Mouse (Mus musculus) intestine, embryonic 14.5 days (tissue): ENCODE measurements around the gene Gas2l3. TPM values are rescaled to one million over a fixed set of nuclear protein-coding genes. Genes with fewer than 3 reads are reported as not detected.

Source experiments
- ATAC-seq: fragments of 200-750 bp; cut with Nextera tagmentation; replicated peaks from 2 replicates; pipeline ENCODE4 v1.8.0; 2017; ENCODE audit warnings: low read depth, moderate number of reproducible peaks, moderate TSS enrichment, moderate library complexity; ENCODE audit not compliant: low FRiP score, low TSS enrichment
- DNase-seq: peaks from one replicate; pipeline ENCODE4 v3.0.0-alpha.2; 2018; ENCODE audit warnings: low spot score
- H3K27ac ChIP-seq: fragments of 300-500 bp; sonication (generic); 2 replicates; pipeline ENCODE4 v1.5.1; 2014; ENCODE audit warnings: low read depth, mild to moderate bottlenecking, control low read depth
- H3K27me3 ChIP-seq: fragments of 300-500 bp; sonication (generic); replicated peaks from 2 replicates; pipeline ENCODE4 v1.6.1; 2014; ENCODE audit warnings: low read length, control low read depth; ENCODE audit not compliant: control insufficient read depth, insufficient read depth
- H3K36me3 ChIP-seq: fragments of 300-500 bp; sonication (generic); 2 replicates; pipeline ENCODE4 v1.6.1; 2014; ENCODE audit warnings: low read length, control low read depth; ENCODE audit not compliant: control insufficient read depth, insufficient read depth
- H3K4me1 ChIP-seq: fragments of 300-500 bp; sonication (generic); replicated peaks from 2 replicates; pipeline ENCODE4 v1.6.1; 2014; ENCODE audit warnings: low read length, control low read depth, mixed read lengths; ENCODE audit not compliant: control insufficient read depth, insufficient read depth
- H3K4me2 ChIP-seq: fragments of 300-500 bp; sonication (generic); 2 replicates; pipeline ENCODE4 v1.6.1; 2014; ENCODE audit warnings: low read length
- H3K4me3 ChIP-seq: fragments of 300-500 bp; sonication (generic); 2 replicates; pipeline ENCODE4 v1.5.1; 2014; ENCODE audit warnings: low read depth, low read length, control low read depth, mixed read lengths
- H3K9ac ChIP-seq: fragments of 300-500 bp; sonication (generic); 2 replicates; pipeline ENCODE4 v1.6.1; 2014; ENCODE audit warnings: mild to moderate bottlenecking, low read length
- H3K9me3 ChIP-seq: fragments of 300-500 bp; sonication (generic); 2 replicates; pipeline ENCODE4 v1.6.1; 2016; ENCODE audit warnings: low read length, control low read depth; ENCODE audit not compliant: control insufficient read depth
- WGBS: fragments of 180-500 bp; shearing (Covaris S2); extraction: QIAGEN DNeasy Blood & Tissue Kit; methylation state at CpG from one replicate; pipeline ENCODE4 v1.1.7; 2014; 5-methylcytosine and 5-hydroxymethylcytosine counted together
- polyA plus RNA-seq: library from polyadenylated mRNA; unstranded; fragments of >200 nt; fragmentation: Nextera tagmentation; extraction: Ambion mirVana; gene quantifications from 2 replicates; pipeline ENCODE4 v1.2.1, GENCODE M21; 2014

Gene Gas2l3
- polyA plus RNA-seq, 1 experiment from 2014 or later: 22.3 TPM

- Histone ChIP-seq H3K36me3 (no peaks in the 10 kb centered on the region), H3K4me1 (no peaks in the 10 kb centered on the region), H3K9ac (no peak overlapping the region), H3K27ac (no peak overlapping the region), H3K9me3 (0 out of 2 replicates have a peak, but pooled peaks cover 3% of the 10 kb centered on the region), H3K4me2 (no peak overlapping the region), H3K4me3 (no peak overlapping the region), H3K27me3 (no peaks in the 10 kb centered on the region)
- DNase-seq (peak; percentile 61), ATAC-seq (no peak)
- WGBS: 5% methylated on average over 7 of the region's 7 CpGs
Observed at GRCm38 (mm10) chr10:89395823-89396222, 47.9 kb downstream of the Gas2l3 start.

GRCm38 (mm10) chr10:89395321-89395720, 48.4 kb downstream of the Gas2l3 start:
- Histone ChIP-seq H3K27me3 (no peaks in the 10 kb centered on the region), H3K4me2 (no peak overlapping the region), H3K9ac (no peak overlapping the region), H3K36me3 (no peaks in the 10 kb centered on the region), H3K4me3 (no peak overlapping the region), H3K27ac (no peak overlapping the region), H3K9me3 (no peaks in the 10 kb centered on the region), H3K4me1 (no peaks in the 10 kb centered on the region)
- DNase-seq: no peak
- 37% methylated on average over 7 of the region's 7 CpGs for WGBS
- ATAC-seq: no peak

- no peak overlapping the region for H3K9ac ChIP-seq
- H3K4me2 ChIP-seq: no peak overlapping the region
- no peak overlapping the region for H3K4me3 ChIP-seq
- H3K36me3 ChIP-seq: no peaks in the 10 kb centered on the region
- no peak overlapping the region for H3K27ac ChIP-seq
- no peaks in the 10 kb centered on the region for H3K27me3 ChIP-seq
- no peak for ATAC-seq
- H3K4me1 ChIP-seq: no peaks in the 10 kb centered on the region
- no peak for DNase-seq
- WGBS: 44% methylated on average over 4 of the region's 4 CpGs
- H3K9me3 ChIP-seq: no peaks in the 10 kb centered on the region
Observed at GRCm38 (mm10) chr10:89392687-89393086, 51.1 kb downstream of the Gas2l3 start.

- no peaks in the 10 kb centered on the region for H3K9me3 ChIP-seq
- 88% methylated on average over 4 of the region's 4 CpGs for WGBS
- H3K4me2 ChIP-seq: no peak overlapping the region
- H3K4me3 ChIP-seq: no peak overlapping the region
- no peak overlapping the region for H3K9ac ChIP-seq
- no peak for DNase-seq
- no peaks in the 10 kb centered on the region for H3K36me3 ChIP-seq
- no peaks in the 10 kb centered on the region for H3K27me3 ChIP-seq
- H3K4me1 ChIP-seq: no peaks in the 10 kb centered on the region
- no peak overlapping the region for H3K27ac ChIP-seq
- no peak for ATAC-seq
Observed at GRCm38 (mm10) chr10:89391571-89392163, 52.1 kb downstream of the Gas2l3 start.

- H3K9ac ChIP-seq: no peak overlapping the region
Observed at GRCm38 (mm10) chr10:89386461-89386860, 57.3 kb downstream of the Gas2l3 start.

GRCm38 (mm10) chr10:89383462-89383861, 60.3 kb downstream of the Gas2l3 start:
- Histone ChIP-seq H3K9me3 (no peaks in the 10 kb centered on the region), H3K4me3 (no peak overlapping the region), H3K4me2 (no peak overlapping the region), H3K9ac (no peak overlapping the region), H3K36me3 (no peaks in the 10 kb centered on the region), H3K4me1 (no peaks in the 10 kb centered on the region), H3K27ac (no peak overlapping the region), H3K27me3 (no peaks in the 10 kb centered on the region)
- ATAC-seq (peak; percentile 72; the same call in 1 of the 2 replicates), DNase-seq (peak; percentile 78)
- 8% methylated on average over 5 of the region's 5 CpGs for WGBS

More at GRCm38 (mm10) chr10:89386461-89386860, 57.3 kb downstream of the Gas2l3 start:
- no peaks in the 10 kb centered on the region for H3K4me1 ChIP-seq
- H3K27ac ChIP-seq: no peak overlapping the region
- H3K27me3 ChIP-seq: no peaks in the 10 kb centered on the region
- H3K4me2 ChIP-seq: no peak overlapping the region
- ATAC-seq: no peak
- H3K4me3 ChIP-seq: no peak overlapping the region
- H3K9me3 ChIP-seq: no peaks in the 10 kb centered on the region
- WGBS: 85% methylated on average over 3 of the region's 3 CpGs
- DNase-seq: no peak
- H3K36me3 ChIP-seq: no peaks in the 10 kb centered on the region

GRCm38 (mm10) chr10:89377750-89378149, 66.0 kb downstream of the Gas2l3 start:
- no peak overlapping the region for H3K4me2 ChIP-seq
- no peak overlapping the region for H3K4me3 ChIP-seq
- ATAC-seq (no peak), DNase-seq (no peak)
- H3K27ac ChIP-seq: no peak overlapping the region
- H3K27me3 ChIP-seq: no peaks in the 10 kb centered on the region
- no peaks in the 10 kb centered on the region for H3K4me1 ChIP-seq
- no peaks in the 10 kb centered on the region for H3K36me3 ChIP-seq
- no peak overlapping the region for H3K9ac ChIP-seq
- 0 out of 2 replicates have a peak, but pooled peaks cover 3% of the 10 kb centered on the region for H3K9me3 ChIP-seq
- 71% methylated on average over 4 of the region's 4 CpGs for WGBS

GRCm38 (mm10) chr10:89370051-89370450, 73.7 kb downstream of the Gas2l3 start:
- no peak overlapping the region for H3K4me3 ChIP-seq
- H3K4me1 ChIP-seq: no peaks in the 10 kb centered on the region
- H3K27me3 ChIP-seq: no peaks in the 10 kb centered on the region
- no peak overlapping the region for H3K4me2 ChIP-seq
- ATAC-seq (no peak), DNase-seq (no peak)
- no peaks in the 10 kb centered on the region for H3K36me3 ChIP-seq
- H3K9ac ChIP-seq: no peak overlapping the region
- no peaks in the 10 kb centered on the region for H3K9me3 ChIP-seq
- 22% methylated on average over 1 of the region's 1 CpGs for WGBS
- H3K27ac ChIP-seq: no peak overlapping the region

GRCm38 (mm10) chr10:89358933-89359332, 84.8 kb downstream of the Gas2l3 start:
- Histone ChIP-seq H3K4me1 (no peaks in the 10 kb centered on the region), H3K4me2 (no peak overlapping the region), H3K9ac (no peak overlapping the region), H3K27me3 (no peaks in the 10 kb centered on the region), H3K4me3 (no peak overlapping the region), H3K9me3 (no peaks in the 10 kb centered on the region), H3K27ac (no peak overlapping the region), H3K36me3 (no peaks in the 10 kb centered on the region)
- ATAC-seq (no peak), DNase-seq (no peak)
- 70% methylated on average over 3 of the region's 3 CpGs for WGBS
